Mouse (Mus musculus) lung, postnatal 0 days (tissue): Measurements from ENCODE around the gene a.

Experiments used
- CTCF ChIP-seq: IDR thresholded peaks from 2 replicates; pipeline ENCODE4 v1.5.1; 2016; ENCODE audit warnings: antibody characterized with exemption, mild to moderate bottlenecking
- EP300 ChIP-seq: IDR thresholded peaks from 2 replicates; pipeline ENCODE4 v1.6.1; 2016; ENCODE audit warnings: antibody characterized with exemption, mild to moderate bottlenecking, control low read depth

GRCm38 (mm10) chr2:154764828-154765497 is 26.2 kb upstream of the a start:
- TF ChIP-seq CTCF: peak; percentile 36; the same call in 1 of the 2 replicates
- TF ChIP-seq EP300: no peak
